ENCODE assay signal across 23 mouse cellular contexts in genomic region chr4:116655658-116656057, GRCm38 (mm10). TPM values are rescaled to one million over a fixed set of nuclear protein-coding genes. Genes with fewer than 3 reads are reported as not detected.
A peak's percentile ranks its signal among the peaks of the same experiment; 100 is the strongest.
DNase-seq lines count a peak whose midpoint lies in the region; ATAC-seq and TF ChIP-seq lines count a peak whose summit lies in the region.
"Had no signal": no experiment of that assay in that cellular context is flagged by ENCODE, and none has a peak within 500 bp of the region (broad histone marks: within the 10 kb centered on the region; RNA-seq: fewer than 3 reads in every experiment).

No protein-coding gene starts in this region.

- no peaks in the 10 kb centered on the region for H3K9me3 ChIP-seq in kidney, embryonic 14.5 days (ENCODE audit: control insufficient read depth, low read length)
- H3K9me3 ChIP-seq in liver, embryonic 13.5 days (replicated peaks): no peaks in the 10 kb centered on the region
- H3K9me3 ChIP-seq in liver, embryonic 12.5 days (replicated peaks): no peaks in the 10 kb centered on the region
- no peaks in the 10 kb centered on the region for H3K9me3 ChIP-seq in ES-Bruce4 (replicated peaks; ENCODE audit: control insufficient read depth, insufficient read depth, low read length, poor library complexity, severe bottlenecking)
- H3K9me3 ChIP-seq: embryonic facial prominence, embryonic 12.5 days; forebrain, embryonic 15.5 days; heart, embryonic 10.5 days; hindbrain, embryonic 13.5 days; limb, embryonic 13.5 days; midbrain, embryonic 15.5 days had no signal

- TF ChIP-seq EP300 in ES-Bruce4 (IDR thresholded peaks at IDR 0.05; ENCODE audit: insufficient read depth, low read depth, low read length): no peak

- no peak for TF ChIP-seq POLR2A in kidney, adult 2 months (IDR thresholded peaks at IDR 0.05; ENCODE audit: low read depth, low read length)
- TF ChIP-seq POLR2A in ES-Bruce4 (IDR thresholded peaks at IDR 0.05; ENCODE audit: insufficient read depth, low read length): no peak
- TF ChIP-seq POLR2A in bone marrow macrophage, adult 2 months (IDR thresholded peaks at IDR 0.05; ENCODE audit: borderline replicate concordance, low read depth, low read length): no peak

- no peak overlapping the region for H3K9ac ChIP-seq in kidney, embryonic 14.5 days (ENCODE audit: low read depth, low read length)
- no peak overlapping the region for H3K9ac ChIP-seq in liver, embryonic 13.5 days
- H3K9ac ChIP-seq in liver, embryonic 12.5 days: no peak overlapping the region
- peak overlapping the region; percentile 29; the same call in 1 of the 2 replicates for H3K9ac ChIP-seq in ES-Bruce4 (ENCODE audit: low read depth, poor library complexity, severe bottlenecking)
- H3K9ac ChIP-seq: embryonic facial prominence, embryonic 12.5 days; forebrain, embryonic 15.5 days; hindbrain, embryonic 13.5 days; limb, embryonic 13.5 days; midbrain, embryonic 15.5 days had no signal

- H3K4me2 ChIP-seq in kidney, embryonic 14.5 days (replicated peaks; ENCODE audit: low read depth, low read length): no peak overlapping the region
- no peak overlapping the region for H3K4me2 ChIP-seq in liver, embryonic 13.5 days
- H3K4me2 ChIP-seq in liver, embryonic 12.5 days: no peak overlapping the region
- H3K4me2 ChIP-seq: embryonic facial prominence, embryonic 12.5 days; forebrain, embryonic 15.5 days; hindbrain, embryonic 13.5 days; limb, embryonic 13.5 days; midbrain, embryonic 15.5 days had no signal

- no peak for TF ChIP-seq CTCF in kidney, adult 2 months (conservative IDR thresholded peaks at IDR 0.05; ENCODE audit: insufficient read depth, insufficient read length, low read depth, low read length)
- TF ChIP-seq CTCF in ES-Bruce4 (IDR thresholded peaks at IDR 0.05; ENCODE audit: low read depth, low read length): no peak
- no peak for TF ChIP-seq CTCF in bone marrow macrophage, adult 2 months (IDR thresholded peaks at IDR 0.05; ENCODE audit: low read depth, low read length)

- H3K27ac ChIP-seq in kidney, adult 2 months (ENCODE audit: insufficient read depth, low read depth, low read length): peak overlapping the region; percentile 95
- H3K27ac ChIP-seq in kidney, embryonic 14.5 days (ENCODE audit: low read depth, low read length): no peak overlapping the region
- H3K27ac ChIP-seq in liver, embryonic 13.5 days: peak overlapping the region; percentile 40; the same call in 1 of the 2 replicates
- no peak overlapping the region for H3K27ac ChIP-seq in liver, embryonic 12.5 days
- H3K27ac ChIP-seq in ES-Bruce4 (ENCODE audit: insufficient read depth, low read length): peak overlapping the region; percentile 85
- H3K27ac ChIP-seq in bone marrow macrophage, adult 2 months (ENCODE audit: insufficient read depth, low read depth, low read length): peak overlapping the region; percentile 98
- H3K27ac ChIP-seq: embryonic facial prominence, embryonic 12.5 days; forebrain, embryonic 15.5 days; hindbrain, embryonic 13.5 days; limb, embryonic 13.5 days; midbrain, embryonic 15.5 days had no signal

- no peaks in the 10 kb centered on the region for H3K36me3 ChIP-seq in kidney, adult 2 months (ENCODE audit: control insufficient read depth, insufficient read depth, low read length)
- no peaks in the 10 kb centered on the region for H3K36me3 ChIP-seq in kidney, embryonic 14.5 days (ENCODE audit: control insufficient read depth, insufficient read depth, low read length)
- no peaks in the 10 kb centered on the region for H3K36me3 ChIP-seq in liver, embryonic 13.5 days
- no peaks in the 10 kb centered on the region for H3K36me3 ChIP-seq in liver, embryonic 12.5 days
- no peaks in the 10 kb centered on the region for H3K36me3 ChIP-seq in ES-Bruce4 (ENCODE audit: control insufficient read depth, insufficient read depth, low read length, poor library complexity, severe bottlenecking)
- H3K36me3 ChIP-seq: embryonic facial prominence, embryonic 12.5 days; forebrain, embryonic 15.5 days; heart, embryonic 10.5 days; hindbrain, embryonic 13.5 days; limb, embryonic 13.5 days; midbrain, embryonic 15.5 days had no signal

- WGBS in kidney, adult 2 months: 60% methylated on average over 3 of the region's 3 CpGs
- 72% methylated on average over 3 of the region's 3 CpGs for WGBS in kidney, embryonic 14.5 days
- WGBS in liver, embryonic 13.5 days (ENCODE audit: insufficient replicate concordance): 56% methylated on average over 3 of the region's 3 CpGs
- 62% methylated on average over 3 of the region's 3 CpGs for WGBS in liver, embryonic 12.5 days (ENCODE audit: insufficient replicate concordance)

- no peak for ATAC-seq in kidney, embryonic 14.5 days (ENCODE audit: low FRiP score, low TSS enrichment)
- ATAC-seq in liver, embryonic 13.5 days (ENCODE audit: low read depth): no peak
- ATAC-seq in liver, embryonic 12.5 days: no peak
- ATAC-seq: forebrain, embryonic 15.5 days; midbrain, embryonic 15.5 days; Patski had no signal

- no peaks in the 10 kb centered on the region for H3K27me3 ChIP-seq in kidney, adult 2 months (replicated peaks; ENCODE audit: control insufficient read depth, insufficient read depth, low read length)
- H3K27me3 ChIP-seq in kidney, embryonic 14.5 days (ENCODE audit: control insufficient read depth, insufficient read depth, low read length): no peaks in the 10 kb centered on the region
- H3K27me3 ChIP-seq in liver, embryonic 13.5 days: no peaks in the 10 kb centered on the region
- H3K27me3 ChIP-seq in liver, embryonic 12.5 days (replicated peaks): no peaks in the 10 kb centered on the region
- no peaks in the 10 kb centered on the region for H3K27me3 ChIP-seq in ES-Bruce4 (ENCODE audit: control insufficient read depth, insufficient read depth, low read length, poor library complexity, severe bottlenecking)
- H3K27me3 ChIP-seq: embryonic facial prominence, embryonic 12.5 days; forebrain, embryonic 15.5 days; hindbrain, embryonic 13.5 days; limb, embryonic 13.5 days; midbrain, embryonic 15.5 days; Patski had no signal

- peaks cover 36% of the 10 kb centered on the region for H3K4me1 ChIP-seq in kidney, adult 2 months (ENCODE audit: control insufficient read depth, insufficient read depth, low read length)
- peaks cover 4% of the 10 kb centered on the region; the same call in 1 of the 2 replicates for H3K4me1 ChIP-seq in kidney, embryonic 14.5 days (ENCODE audit: control insufficient read depth, insufficient read depth, low read length)
- H3K4me1 ChIP-seq in liver, embryonic 13.5 days (replicated peaks): peaks cover 36% of the 10 kb centered on the region
- peaks cover 25% of the 10 kb centered on the region for H3K4me1 ChIP-seq in liver, embryonic 12.5 days
- H3K4me1 ChIP-seq in ES-Bruce4 (ENCODE audit: control insufficient read depth, insufficient read depth, low read length): peaks cover 2% of the 10 kb centered on the region
- H3K4me1 ChIP-seq in bone marrow macrophage, adult 2 months (ENCODE audit: control insufficient read depth, insufficient read depth, low read length): peaks cover 51% of the 10 kb centered on the region
- H3K4me1 ChIP-seq: embryonic facial prominence, embryonic 12.5 days; limb, embryonic 13.5 days had no signal

- no peak for DNase-seq in kidney, adult 2 months
- no peak for DNase-seq in liver, embryonic 13.5 days
- no peak for DNase-seq in adrenal gland, postnatal 25 days
- DNase-seq: adrenal gland, postnatal 10 days; B cell, adult 2 months; cerebellum, adult 11-12 months; cerebellum, adult 9-11 months; embryo, embryonic 11 days; heart, postnatal 36 days; right cerebral cortex, adult 18-20 months; spleen, adult 18-20 months; thymus, postnatal 14 days had no signal

- H3K4me3 ChIP-seq in kidney, adult 2 months (ENCODE audit: insufficient read depth, low read depth, low read length): no peak overlapping the region
- H3K4me3 ChIP-seq in kidney, embryonic 14.5 days (ENCODE audit: low read length): no peak overlapping the region
- no peak overlapping the region for H3K4me3 ChIP-seq in liver, embryonic 13.5 days (replicated peaks)
- no peak overlapping the region for H3K4me3 ChIP-seq in liver, embryonic 12.5 days
- no peak overlapping the region for H3K4me3 ChIP-seq in ES-Bruce4 (ENCODE audit: low read depth, low read length)
- no peak overlapping the region for H3K4me3 ChIP-seq in bone marrow macrophage, adult 2 months (ENCODE audit: insufficient read depth, low read length)
- H3K4me3 ChIP-seq: embryonic facial prominence, embryonic 12.5 days; forebrain, embryonic 15.5 days; heart, embryonic 10.5 days; hindbrain, embryonic 13.5 days; limb, embryonic 13.5 days; midbrain, embryonic 15.5 days had no signal

RNA-seq across cellular contexts. Expression of gene Akr1a1, which starts 4.2 kb away (rescaled TPM):
- polyA plus RNA-seq in kidney, adult 2 months (2012; rRNA removed): 2,926 and 3,067 TPM in 2 replicates
- 730 and 751 TPM in 2 replicates for polyA plus RNA-seq in kidney, embryonic 14.5 days (2014; fragmentation: Nextera tagmentation; extraction: Ambion mirVana)
- 273 and 281 TPM in 2 replicates for polyA plus RNA-seq in liver, embryonic 13.5 days (2015; fragmentation: Nextera tagmentation; extraction: Ambion mirVana)
- polyA plus RNA-seq in liver, embryonic 12.5 days (2016; fragmentation: Nextera tagmentation; extraction: Ambion mirVana): 281 and 287 TPM in 2 replicates
- polyA plus RNA-seq in ES-Bruce4 (2011; ENCODE audit: insufficient read depth, insufficient read length, low read depth, missing spikeins): 280 and 291 TPM in 2 replicates
- 1,749 and 1,754 TPM in 2 replicates for polyA plus RNA-seq in bone marrow macrophage, adult 2 months (2012; ENCODE audit: insufficient read depth, insufficient read length, missing spikeins)
- 817 and 927 TPM in 2 replicates for total RNA-seq in adrenal gland, postnatal 25 days (2021)

RNA-seq across cellular contexts. Expression of gene Nasp, which starts 27.9 kb away (rescaled TPM):
- 2.5 and 3.9 TPM in 2 replicates for polyA plus RNA-seq in kidney, adult 2 months (2012; rRNA removed)
- polyA plus RNA-seq in kidney, embryonic 14.5 days (2014; fragmentation: Nextera tagmentation; extraction: Ambion mirVana): 224 and 234 TPM in 2 replicates
- 83.0 and 104 TPM in 2 replicates for polyA plus RNA-seq in liver, embryonic 13.5 days (2015; fragmentation: Nextera tagmentation; extraction: Ambion mirVana)
- 95.8 and 97.3 TPM in 2 replicates for polyA plus RNA-seq in liver, embryonic 12.5 days (2016; fragmentation: Nextera tagmentation; extraction: Ambion mirVana)
- 514 and 595 TPM in 2 replicates for polyA plus RNA-seq in ES-Bruce4 (2011; ENCODE audit: insufficient read depth, insufficient read length, low read depth, missing spikeins)
- polyA plus RNA-seq in bone marrow macrophage, adult 2 months (2012; ENCODE audit: insufficient read depth, insufficient read length, missing spikeins): 44.2 and 48.6 TPM in 2 replicates
- 30.9 and 37.1 TPM in 2 replicates for total RNA-seq in adrenal gland, postnatal 25 days (2021)

RNA-seq across cellular contexts. Expression of gene Prdx1, which starts 29.7 kb away (rescaled TPM):
- 282 and 478 TPM in 2 replicates for polyA plus RNA-seq in kidney, adult 2 months (2012; rRNA removed)
- 1,503 and 1,977 TPM in 2 replicates for polyA plus RNA-seq in kidney, embryonic 14.5 days (2014; fragmentation: Nextera tagmentation; extraction: Ambion mirVana)
- polyA plus RNA-seq in liver, embryonic 13.5 days (2015; fragmentation: Nextera tagmentation; extraction: Ambion mirVana): 994 and 1,129 TPM in 2 replicates
- 916 and 985 TPM in 2 replicates for polyA plus RNA-seq in liver, embryonic 12.5 days (2016; fragmentation: Nextera tagmentation; extraction: Ambion mirVana)
- polyA plus RNA-seq in ES-Bruce4 (2011; ENCODE audit: insufficient read depth, insufficient read length, low read depth, missing spikeins): 1,922 and 2,187 TPM in 2 replicates
- 2,298 and 2,420 TPM in 2 replicates for polyA plus RNA-seq in bone marrow macrophage, adult 2 months (2012; ENCODE audit: insufficient read depth, insufficient read length, missing spikeins)
- 777 and 778 TPM in 2 replicates for total RNA-seq in adrenal gland, postnatal 25 days (2021)

RNA-seq across cellular contexts. Expression of gene Mmachc, which starts 52.5 kb away (rescaled TPM):
- 28.8 and 30.3 TPM in 2 replicates for polyA plus RNA-seq in kidney, adult 2 months (2012; rRNA removed)
- polyA plus RNA-seq in kidney, embryonic 14.5 days (2014; fragmentation: Nextera tagmentation; extraction: Ambion mirVana): 19.7 and 25.5 TPM in 2 replicates
- polyA plus RNA-seq in liver, embryonic 13.5 days (2015; fragmentation: Nextera tagmentation; extraction: Ambion mirVana): 13.6 and 17.1 TPM in 2 replicates
- polyA plus RNA-seq in liver, embryonic 12.5 days (2016; fragmentation: Nextera tagmentation; extraction: Ambion mirVana): 17.5 and 18.9 TPM in 2 replicates
- polyA plus RNA-seq in ES-Bruce4 (2011; ENCODE audit: insufficient read depth, insufficient read length, low read depth, missing spikeins): 35.9 and 36.1 TPM in 2 replicates
- 3.6 and 4.5 TPM in 2 replicates for polyA plus RNA-seq in bone marrow macrophage, adult 2 months (2012; ENCODE audit: insufficient read depth, insufficient read length, missing spikeins)
- total RNA-seq in adrenal gland, postnatal 25 days (2021): 29.4 and 32.0 TPM in 2 replicates

RNA-seq across cellular contexts. Expression of gene Ccdc163, which starts 52.7 kb away (rescaled TPM):
- 29.2 and 34.5 TPM in 2 replicates for polyA plus RNA-seq in kidney, adult 2 months (2012; rRNA removed)
- 36.9 and 39.6 TPM in 2 replicates for polyA plus RNA-seq in kidney, embryonic 14.5 days (2014; fragmentation: Nextera tagmentation; extraction: Ambion mirVana)
- polyA plus RNA-seq in liver, embryonic 13.5 days (2015; fragmentation: Nextera tagmentation; extraction: Ambion mirVana): 13.3 and 13.7 TPM in 2 replicates
- polyA plus RNA-seq in liver, embryonic 12.5 days (2016; fragmentation: Nextera tagmentation; extraction: Ambion mirVana): 17.3 and 17.5 TPM in 2 replicates
- polyA plus RNA-seq in ES-Bruce4 (2011; ENCODE audit: insufficient read depth, insufficient read length, low read depth, missing spikeins): 45.2 and 49.0 TPM in 2 replicates
- polyA plus RNA-seq in bone marrow macrophage, adult 2 months (2012; ENCODE audit: insufficient read depth, insufficient read length, missing spikeins): 54.8 and 71.5 TPM in 2 replicates
- total RNA-seq in adrenal gland, postnatal 25 days (2021): 21.1 and 31.9 TPM in 2 replicates

Comparison
In these comparisons a context has a peak if more than half of its experiments do, and no peak if none do; other contexts are left out.
1. H3K27ac ChIP-seq: peak in kidney, adult 2 months (single experiment), liver, embryonic 13.5 days (single experiment), ES-Bruce4 (single experiment) and bone marrow macrophage, adult 2 months (single experiment); none in kidney, embryonic 14.5 days (single experiment) and liver, embryonic 12.5 days (single experiment).